Mouse (Mus musculus) cerebellum, postnatal 10 days (tissue): ENCODE results near the gene Fam174b.

Source experiments
- DNase-seq, 2 experiments: peaks; one replicate each; pipeline ENCODE4 v3.0.0; 2021; ENCODE audit warnings: mixed read lengths in 2 of 2

The Fam174b gene

GRCm38 (mm10) chr7:73816255-73816996, 76.3 kb downstream of the Fam174b start:
- no peak for DNase-seq

GRCm38 (mm10) chr7:73819366-73819765, 79.3 kb downstream of the Fam174b start:
- DNase-seq, result no peak
